Mouse (Mus musculus): ENCODE results near the gene Coil. TPM values are rescaled to one million over a fixed set of nuclear protein-coding genes. Genes with fewer than 3 reads are reported as not detected.

The Coil gene
- total and polyA plus RNA-seq, 3 experiments = 28.5 to 37.4 (median 35.4) TPM

DNA sequence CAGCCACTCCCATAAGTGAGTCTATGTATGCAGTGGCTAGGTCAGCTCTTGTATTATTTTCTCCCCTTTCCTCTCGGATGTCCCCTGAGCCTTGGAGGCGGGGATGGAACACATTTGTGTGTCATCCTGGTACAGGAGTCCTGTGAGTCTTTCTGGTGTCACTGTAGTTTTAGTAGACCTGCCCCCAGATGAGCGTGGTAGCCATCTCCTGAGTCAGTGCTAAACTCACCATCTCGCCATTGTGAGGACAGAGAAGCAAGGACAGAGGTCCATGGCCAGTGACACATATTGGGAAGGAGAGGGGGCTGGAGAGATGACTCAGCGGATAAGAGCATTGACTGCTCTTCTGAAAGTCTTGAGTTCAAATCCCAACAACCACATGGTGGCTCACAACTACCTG lies 7.1 kb downstream of the Coil start:
- Histone ChIP-seq H3K27ac (ENCODE audit: insufficient read depth, low read depth) (no peak overlapping the region), H3K4me3 (replicated peaks in 1 of 3; ENCODE audit: low read depth in 2 of 3, low read length in 2 of 3, poor library complexity in 1 of 3) (no peak overlapping the region), H3K4me2 (ENCODE audit: insufficient read depth, low read depth, poor library complexity, severe bottlenecking) (no peak overlapping the region), H3K4me1 (ENCODE audit: control insufficient read depth in 1 of 2, insufficient read depth in 2 of 2) (peaks cover 13 to 68% of the 10 kb centered on the region in 2 experiments), H3K36me3 (replicated peaks in 1 of 2; ENCODE audit: control insufficient read depth in 1 of 2, insufficient read depth in 1 of 2, low read length in 1 of 2) (peaks cover 0 to 31% of the 10 kb centered on the region in 2 experiments), H3K9me3 (replicated peaks; ENCODE audit: low read length) (no peaks in the 10 kb centered on the region), H3K9ac (ENCODE audit: insufficient read depth, low read depth) (no peak overlapping the region), H3K79me2 (replicated peaks; ENCODE audit: control insufficient read depth, extremely low read depth, insufficient read depth, poor library complexity, severe bottlenecking) (peaks cover 11% of the 10 kb centered on the region), H3K27me3 (replicated peaks) (no peaks in the 10 kb centered on the region)
- TF ChIP-seq TCF12 (IDR thresholded peaks at IDR 0.05; ENCODE audit: low read depth, low read length) (no peak), ZMIZ1 (IDR thresholded peaks at IDR 0.05; ENCODE audit: low read depth, low read length) (no peak), CTCF (conservative IDR thresholded peaks at IDR 0.05 in 1 of 2, IDR thresholded peaks at IDR 0.05 in 1 of 2; ENCODE audit: low read depth in 2 of 2, low read length in 2 of 2) (no peak), MAX (IDR thresholded peaks at IDR 0.05; ENCODE audit: low read length) (no peak), BHLHE40 (IDR thresholded peaks at IDR 0.05; ENCODE audit: low read depth, low read length) (no peak), IRF4 (IDR thresholded peaks at IDR 0.05; ENCODE audit: low read depth, low read length) (no peak), MEF2A (IDR thresholded peaks at IDR 0.05; ENCODE audit: borderline replicate concordance, low read depth, low read length) (no peak), CHD2 (IDR thresholded peaks at IDR 0.05; ENCODE audit: low read length) (no peak), JUN (IDR thresholded peaks at IDR 0.05; ENCODE audit: insufficient read depth, low read depth, low read length) (no peak), UBTF (IDR thresholded peaks at IDR 0.05; ENCODE audit: low read depth, low read length) (no peak), POLR2A (IDR thresholded peaks at IDR 0.05; ENCODE audit: low read depth, low read length) (no peak), MAZ (IDR thresholded peaks at IDR 0.05; ENCODE audit: low read depth, low read length) (no peak), ETS1 (conservative IDR thresholded peaks at IDR 0.05; ENCODE audit: low read depth, low read length) (no peak), GABPA (IDR thresholded peaks at IDR 0.05; ENCODE audit: insufficient replicate concordance, low read depth, low read length) (no peak), HCFC1 (IDR thresholded peaks at IDR 0.05; ENCODE audit: low read depth, low read length) (no peak), ZNF384 (IDR thresholded peaks at IDR 0.05; ENCODE audit: low read depth, low read length) (no peak), SIN3A (IDR thresholded peaks at IDR 0.05; ENCODE audit: low read length) (no peak)
- dilution Hi-C loops (cut with MboI; ENCODE audit: extremely low pct_ligation_motif_present, extremely low pct_unique_long_range_greater_than_20kb, low sequenced_read_pairs) (no loop called here), in situ Hi-C loops (cut with MboI; ENCODE audit: low pct_ligation_motif_present, low pct_unique_long_range_greater_than_20kb, low sequenced_read_pairs) (no loop called here)
- no peak for DNase-seq (ENCODE audit: extremely low read depth)

DNA sequence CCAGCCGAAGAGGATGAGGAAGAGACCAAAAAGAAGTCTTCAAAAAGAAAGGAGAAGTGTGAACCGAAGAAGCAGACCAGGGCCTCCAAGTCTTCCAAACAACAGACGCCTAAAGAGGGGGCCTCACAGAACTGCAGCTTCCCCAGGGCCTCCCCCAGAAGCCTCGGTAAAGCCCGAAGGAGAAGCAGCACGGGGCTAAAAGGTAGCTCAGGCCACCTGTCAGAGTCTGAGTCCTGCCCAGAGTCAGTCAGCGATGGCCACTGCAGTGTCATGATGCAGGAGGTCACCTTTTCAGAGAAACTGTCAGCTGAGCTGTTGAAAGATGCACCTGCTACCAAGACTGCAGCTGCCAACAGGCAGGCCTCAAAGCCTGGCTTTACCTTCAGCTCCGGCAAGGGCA lies 11.3 kb downstream of the Coil start:
- Histone ChIP-seq H3K4me3 (replicated peaks in 1 of 3; ENCODE audit: low read depth in 2 of 3, low read length in 2 of 3, poor library complexity in 1 of 3) (peak overlapping the region in 1 of 3 experiments; percentile 7), H3K27me3 (replicated peaks) (no peaks in the 10 kb centered on the region), H3K4me2 (ENCODE audit: insufficient read depth, low read depth, poor library complexity, severe bottlenecking) (peak overlapping the region; percentile 70), H3K4me1 (ENCODE audit: control insufficient read depth in 1 of 2, insufficient read depth in 2 of 2) (peaks cover 8 to 51% of the 10 kb centered on the region in 2 experiments), H3K79me2 (replicated peaks; ENCODE audit: control insufficient read depth, extremely low read depth, insufficient read depth, poor library complexity, severe bottlenecking) (peaks cover 2% of the 10 kb centered on the region; the same call in 1 of the 2 replicates), H3K27ac (ENCODE audit: insufficient read depth, low read depth) (peak overlapping the region; percentile 65), H3K9ac (ENCODE audit: insufficient read depth, low read depth) (peak overlapping the region; percentile 20), H3K9me3 (replicated peaks; ENCODE audit: low read length) (no peaks in the 10 kb centered on the region), H3K36me3 (replicated peaks in 1 of 2; ENCODE audit: control insufficient read depth in 1 of 2, insufficient read depth in 1 of 2, low read length in 1 of 2) (peaks cover 17 to 59% of the 10 kb centered on the region in 2 experiments)
- dilution Hi-C loops (cut with MboI; ENCODE audit: extremely low pct_ligation_motif_present, extremely low pct_unique_long_range_greater_than_20kb, low sequenced_read_pairs) (no loop called here), in situ Hi-C loops (cut with MboI; ENCODE audit: low pct_ligation_motif_present, low pct_unique_long_range_greater_than_20kb, low sequenced_read_pairs) (loop anchor here (10.0 kb wide), 1 partner anchor 53 kb away; no protein-coding TSS in a partner anchor)
- DNase-seq (ENCODE audit: extremely low read depth) = peak; percentile 57
- no peak for TF ChIP-seq NELFE (IDR thresholded peaks at IDR 0.05; ENCODE audit: low read depth, low read length)
- TF ChIP-seq MYC (IDR thresholded peaks at IDR 0.05; ENCODE audit: low read depth, low read length) = 0 out of 2 replicates have a peak, but pooled peaks have one; percentile 42
- no peak for TF ChIP-seq JUND (conservative IDR thresholded peaks at IDR 0.05; ENCODE audit: low read depth, low read length)
- no peak for TF ChIP-seq CHD1 (IDR thresholded peaks at IDR 0.05; ENCODE audit: low read depth, low read length)
- TF ChIP-seq MAZ (IDR thresholded peaks at IDR 0.05; ENCODE audit: low read depth, low read length) = peak; percentile 51; the same call in 1 of the 2 replicates
- TF ChIP-seq TCF12 (IDR thresholded peaks at IDR 0.05; ENCODE audit: low read depth, low read length) = peak; percentile 79
- TF ChIP-seq PAX5 (IDR thresholded peaks at IDR 0.05; ENCODE audit: low read length) = no peak
- TF ChIP-seq BHLHE40 (IDR thresholded peaks at IDR 0.05; ENCODE audit: low read depth, low read length) = peak; percentile 65
- peak; percentile 57; the same call in 1 of the 2 replicates for TF ChIP-seq MXI1 (IDR thresholded peaks at IDR 0.05; ENCODE audit: low read depth, low read length)
- peak; percentile 49 for TF ChIP-seq ETS1 (conservative IDR thresholded peaks at IDR 0.05; ENCODE audit: low read depth, low read length)
- TF ChIP-seq MEF2A (IDR thresholded peaks at IDR 0.05; ENCODE audit: borderline replicate concordance, low read depth, low read length) = peak; percentile 52; the same call in 1 of the 2 replicates
- TF ChIP-seq TBP (conservative IDR thresholded peaks at IDR 0.05; ENCODE audit: low read depth, low read length) = no peak
- TF ChIP-seq RCOR1 (conservative IDR thresholded peaks at IDR 0.05; ENCODE audit: low read depth, low read length) = peak; percentile 87; the same call in 1 of the 2 replicates
- 0 out of 2 replicates have a peak, but pooled peaks have one; percentile 33 for TF ChIP-seq MAX (IDR thresholded peaks at IDR 0.05; ENCODE audit: low read length)
- no peak for TF ChIP-seq USF1 (IDR thresholded peaks at IDR 0.05; ENCODE audit: low read depth, low read length)
- 0 out of 2 replicates have a peak, but pooled peaks have one; percentile 11 for TF ChIP-seq NRF1 (IDR thresholded peaks at IDR 0.05; ENCODE audit: low read depth, low read length)
- TF ChIP-seq EP300 (IDR thresholded peaks at IDR 0.05; ENCODE audit: low read length) = peak; percentile 70
- peak; percentile 58 for TF ChIP-seq SIN3A (IDR thresholded peaks at IDR 0.05; ENCODE audit: low read length)
- TF ChIP-seq JUN (IDR thresholded peaks at IDR 0.05; ENCODE audit: insufficient read depth, low read depth, low read length) = no peak
- TF ChIP-seq GABPA (IDR thresholded peaks at IDR 0.05; ENCODE audit: insufficient replicate concordance, low read depth, low read length) = no peak
- TF ChIP-seq ELF1 (IDR thresholded peaks at IDR 0.05; ENCODE audit: low read depth, low read length) = no peak; the same call in 1 of the 2 replicates
- TF ChIP-seq UBTF (IDR thresholded peaks at IDR 0.05; ENCODE audit: low read depth, low read length) = peak; percentile 93
- TF ChIP-seq IRF4 (IDR thresholded peaks at IDR 0.05; ENCODE audit: low read depth, low read length) = peak; percentile 75
- TF ChIP-seq CHD2 (IDR thresholded peaks at IDR 0.05; ENCODE audit: low read length) = 0 out of 2 replicates have a peak, but pooled peaks have one; percentile 26
